Mouse (Mus musculus): ENCODE data around the gene Zbtb9.

The Zbtb9 gene

GRCm38 (mm10) chr17:26945824-26946495 is 27.0 kb upstream of the Zbtb9 start:
- in situ Hi-C loops (cut with MboI; ENCODE audit: low pct_unique_long_range_greater_than_20kb in 1 of 2, low sequenced_read_pairs in 2 of 2, unreplicated experiment in 1 of 2) = no loop called here

GRCm38 (mm10) chr17:26946567-26946966 is 26.4 kb upstream of the Zbtb9 start:
- in situ Hi-C loops (cut with MboI; ENCODE audit: low pct_unique_long_range_greater_than_20kb in 1 of 2, low sequenced_read_pairs in 2 of 2, unreplicated experiment in 1 of 2) = no loop called here

GRCm38 (mm10) chr17:26947231-26948100 is 25.5 kb upstream of the Zbtb9 start:
- in situ Hi-C loops (cut with MboI; ENCODE audit: low pct_unique_long_range_greater_than_20kb in 1 of 2, low sequenced_read_pairs in 2 of 2, unreplicated experiment in 1 of 2) = no loop called here

- in situ Hi-C loops (cut with MboI; ENCODE audit: low pct_unique_long_range_greater_than_20kb in 1 of 2, low sequenced_read_pairs in 2 of 2, unreplicated experiment in 1 of 2) = no loop called here
Measured at GRCm38 (mm10) chr17:26948316-26949050, 24.5 kb upstream of the Zbtb9 start.

GRCm38 (mm10) chr17:26949051-26949577 is 23.9 kb upstream of the Zbtb9 start:
- in situ Hi-C loops (cut with MboI; ENCODE audit: low pct_unique_long_range_greater_than_20kb in 1 of 2, low sequenced_read_pairs in 2 of 2, unreplicated experiment in 1 of 2) = no loop called here

GRCm38 (mm10) chr17:26949866-26950265 is 23.1 kb upstream of the Zbtb9 start:
- in situ Hi-C loops (cut with MboI; ENCODE audit: low pct_unique_long_range_greater_than_20kb in 1 of 2, low sequenced_read_pairs in 2 of 2, unreplicated experiment in 1 of 2) = no loop called here

- in situ Hi-C loops (cut with MboI; ENCODE audit: low pct_unique_long_range_greater_than_20kb in 1 of 2, low sequenced_read_pairs in 2 of 2, unreplicated experiment in 1 of 2) = no loop called here
Measured at GRCm38 (mm10) chr17:26950560-26951288, 22.2 kb upstream of the Zbtb9 start.

GRCm38 (mm10) chr17:26951406-26951805 is 21.6 kb upstream of the Zbtb9 start:
- in situ Hi-C loops (cut with MboI; ENCODE audit: low pct_unique_long_range_greater_than_20kb in 1 of 2, low sequenced_read_pairs in 2 of 2, unreplicated experiment in 1 of 2) = no loop called here

GRCm38 (mm10) chr17:26951952-26952877 is 20.8 kb upstream of the Zbtb9 start:
- in situ Hi-C loops (cut with MboI; ENCODE audit: low pct_unique_long_range_greater_than_20kb in 1 of 2, low sequenced_read_pairs in 2 of 2, unreplicated experiment in 1 of 2) = no loop called here

- in situ Hi-C loops (cut with MboI; ENCODE audit: low pct_unique_long_range_greater_than_20kb in 1 of 2, low sequenced_read_pairs in 2 of 2, unreplicated experiment in 1 of 2) = no loop called here
Measured at GRCm38 (mm10) chr17:26953201-26953600, 19.8 kb upstream of the Zbtb9 start.

- in situ Hi-C loops (cut with MboI; ENCODE audit: low pct_unique_long_range_greater_than_20kb in 1 of 2, low sequenced_read_pairs in 2 of 2, unreplicated experiment in 1 of 2) = no loop called here
Measured at GRCm38 (mm10) chr17:26953726-26954125, 19.2 kb upstream of the Zbtb9 start.

- in situ Hi-C loops (cut with MboI; ENCODE audit: low pct_unique_long_range_greater_than_20kb in 1 of 2, low sequenced_read_pairs in 2 of 2, unreplicated experiment in 1 of 2) = no loop called here
Measured at GRCm38 (mm10) chr17:26956309-26956708, 16.7 kb upstream of the Zbtb9 start.

- in situ Hi-C loops (cut with MboI; ENCODE audit: low pct_unique_long_range_greater_than_20kb in 1 of 2, low sequenced_read_pairs in 2 of 2, unreplicated experiment in 1 of 2) = no loop called here
Measured at GRCm38 (mm10) chr17:26956895-26957294, 16.1 kb upstream of the Zbtb9 start.

GRCm38 (mm10) chr17:26957872-26958271 is 15.1 kb upstream of the Zbtb9 start:
- in situ Hi-C loops (cut with MboI; ENCODE audit: low pct_unique_long_range_greater_than_20kb in 1 of 2, low sequenced_read_pairs in 2 of 2, unreplicated experiment in 1 of 2) = no loop called here

- in situ Hi-C loops (cut with MboI; ENCODE audit: low pct_unique_long_range_greater_than_20kb in 1 of 2, low sequenced_read_pairs in 2 of 2, unreplicated experiment in 1 of 2) = no loop called here
Measured at GRCm38 (mm10) chr17:26958880-26959279, 14.1 kb upstream of the Zbtb9 start.

GRCm38 (mm10) chr17:26959815-26960214 is 13.2 kb upstream of the Zbtb9 start:
- in situ Hi-C loops (cut with MboI; ENCODE audit: low pct_unique_long_range_greater_than_20kb in 1 of 2, low sequenced_read_pairs in 2 of 2, unreplicated experiment in 1 of 2) = no loop called here

GRCm38 (mm10) chr17:26961572-26962240 is 11.3 kb upstream of the Zbtb9 start:
- in situ Hi-C loops (cut with MboI; ENCODE audit: low pct_unique_long_range_greater_than_20kb in 1 of 2, low sequenced_read_pairs in 2 of 2, unreplicated experiment in 1 of 2) = no loop called here

All from mouse embryonic stem cell (cell line).